Mouse (Mus musculus) MEL (cell line): Measurements from ENCODE around the gene Fam171a1. TPM values are rescaled to one million over a fixed set of nuclear protein-coding genes. Genes with fewer than 3 reads are reported as not detected.

ENCODE experiments used
- DNase-seq: peaks from one replicate; pipeline ENCODE4 v3.0.0; 2011; ENCODE audit warnings: low read depth, low spot score
- H3K27ac ChIP-seq: 2 replicates; pipeline ENCODE4 v1.5.1; 2012; ENCODE audit warnings: low read depth, mild to moderate bottlenecking, control low read depth, low read length, moderate library complexity; ENCODE audit not compliant: control insufficient read depth
- H3K27me3 ChIP-seq, 2 experiments: fragments of 150-350 bp in 1 of 2; sonication (generic) in 1 of 2; 2 replicates each; pipeline ENCODE4 v1.6.1; 2012; ENCODE audit warnings: low read length in 2 of 2, mild to moderate bottlenecking in 2 of 2, improper control_type of control experiment in 1 of 2, moderate library complexity in 1 of 2; ENCODE audit not compliant: insufficient read depth in 2 of 2, control insufficient read depth in 1 of 2
- H3K36me3 ChIP-seq, 2 experiments: 2 replicates each; pipeline ENCODE4 v1.6.1; 2012 to 2014; ENCODE audit warnings: low read length in 2 of 2, improper control_type of control experiment in 1 of 2, inconsistent platforms in 1 of 2, mild to moderate bottlenecking in 1 of 2; ENCODE audit not compliant: insufficient read depth in 2 of 2, control insufficient read depth in 1 of 2
- H3K4me1 ChIP-seq, 2 experiments: fragments of 150-350 bp in 1 of 2; sonication (generic) in 1 of 2; 2 replicates each; pipeline ENCODE4 v1.6.1; 2012; ENCODE audit warnings: low read length in 2 of 2, improper control_type of control experiment in 1 of 2, mild to moderate bottlenecking in 1 of 2; ENCODE audit not compliant: insufficient read depth in 2 of 2, control insufficient read depth in 1 of 2
- H3K4me3 ChIP-seq, 2 experiments: fragments of 150-350 bp in 1 of 2; sonication (generic) in 1 of 2; 2 replicates each; pipeline ENCODE4 v1.5.1; 2012; ENCODE audit warnings: low read depth in 2 of 2, low read length in 2 of 2, mild to moderate bottlenecking in 2 of 2, moderate library complexity in 2 of 2, control low read depth in 1 of 2, improper control_type of control experiment in 1 of 2; ENCODE audit not compliant: control insufficient read depth in 1 of 2, insufficient read depth in 1 of 2
- H3K79me2 ChIP-seq: 2 replicates; pipeline ENCODE4 v1.6.1; 2012; ENCODE audit warnings: mild to moderate bottlenecking, low read length, moderate library complexity; ENCODE audit not compliant: control insufficient read depth, poor library complexity, insufficient read depth
- H3K9ac ChIP-seq: 2 replicates; pipeline ENCODE4 v1.6.1; 2012; ENCODE audit warnings: low read depth, mild to moderate bottlenecking, control low read depth, low read length, moderate library complexity; ENCODE audit not compliant: control insufficient read depth, poor library complexity, severe bottlenecking
- H3K9me3 ChIP-seq: fragments of 150-350 bp; sonication (generic); replicated peaks from 2 replicates; pipeline ENCODE4 v1.6.1; 2012; ENCODE audit warnings: mild to moderate bottlenecking, low read length, improper control_type of control experiment, moderate library complexity; ENCODE audit not compliant: insufficient read depth
- BHLHE40 ChIP-seq: IDR thresholded peaks from 2 replicates; pipeline ENCODE4 v1.6.1; 2012; ENCODE audit warnings: low read depth, mild to moderate bottlenecking, inconsistent platforms, low read length, improper control_type of control experiment, borderline replicate concordance
- CHD1 ChIP-seq: IDR thresholded peaks from 2 replicates; pipeline ENCODE4 v1.6.1; 2012; ENCODE audit warnings: low read depth, mild to moderate bottlenecking, inconsistent platforms, low read length, improper control_type of control experiment
- CHD2 ChIP-seq: IDR thresholded peaks from 2 replicates; pipeline ENCODE4 v1.6.1; 2011; ENCODE audit warnings: low read length, improper control_type of control experiment
- ELF1 ChIP-seq: IDR thresholded peaks from 2 replicates; pipeline ENCODE4 v1.6.1; 2014; ENCODE audit warnings: low read depth, mild to moderate bottlenecking, inconsistent platforms, low read length, improper control_type of control experiment, moderate library complexity
- EP300 ChIP-seq, 2 experiments: IDR thresholded peaks; 2 replicates each; pipeline ENCODE4 v1.6.1; 2011; ENCODE audit warnings: improper control_type of control experiment in 2 of 2, low read length in 2 of 2, low read depth in 1 of 2, mild to moderate bottlenecking in 1 of 2
- ETS1 ChIP-seq: IDR thresholded peaks from 2 replicates; pipeline ENCODE4 v1.6.1; 2012; ENCODE audit warnings: low read depth, mild to moderate bottlenecking, inconsistent platforms, low read length, improper control_type of control experiment, moderate library complexity
- HCFC1 ChIP-seq: IDR thresholded peaks from 2 replicates; pipeline ENCODE4 v1.6.1; 2012; ENCODE audit warnings: low read depth, mild to moderate bottlenecking, inconsistent platforms, low read length, improper control_type of control experiment, moderate library complexity
- KAT2A ChIP-seq: conservative IDR thresholded peaks from 2 replicates; pipeline ENCODE4 v1.6.1; 2012; ENCODE audit warnings: low read depth, low read length, improper control_type of control experiment, inconsistent platforms
- MAFK ChIP-seq: IDR thresholded peaks from 2 replicates; pipeline ENCODE4 v1.6.1; 2011; ENCODE audit warnings: low read depth, mild to moderate bottlenecking, low read length, improper control_type of control experiment, borderline replicate concordance
- MAX ChIP-seq: IDR thresholded peaks from 2 replicates; pipeline ENCODE4 v1.6.1; 2011; ENCODE audit warnings: low read length, improper control_type of control experiment
- MAZ ChIP-seq: IDR thresholded peaks from 2 replicates; pipeline ENCODE4 v1.6.1; 2012; ENCODE audit warnings: low read depth, mild to moderate bottlenecking, inconsistent platforms, low read length, improper control_type of control experiment
- MYB ChIP-seq: IDR thresholded peaks from 2 replicates; pipeline ENCODE4 v1.6.1; 2011; ENCODE audit warnings: mild to moderate bottlenecking, low read depth, low read length, improper control_type of control experiment
- NELFE ChIP-seq: IDR thresholded peaks from 2 replicates; pipeline ENCODE4 v1.6.1; 2011; ENCODE audit warnings: low read depth, low read length, improper control_type of control experiment
- NRF1 ChIP-seq: IDR thresholded peaks from 2 replicates; pipeline ENCODE4 v1.6.1; 2014; ENCODE audit warnings: low read depth, mild to moderate bottlenecking, inconsistent platforms, low read length, improper control_type of control experiment, moderate library complexity; ENCODE audit not compliant: poor library complexity, insufficient read depth, severe bottlenecking
- POLR2AphosphoS2 ChIP-seq: IDR thresholded peaks from 2 replicates; pipeline ENCODE4 v1.6.1; 2011; ENCODE audit warnings: low read length, improper control_type of control experiment
- POLR2AphosphoS5 ChIP-seq: IDR thresholded peaks from 2 replicates; pipeline ENCODE4 v1.6.1; 2012; ENCODE audit warnings: low read depth, borderline replicate concordance, mild to moderate bottlenecking, inconsistent platforms, low read length, moderate library complexity, mixed read lengths
- RAD21 ChIP-seq: IDR thresholded peaks from 2 replicates; pipeline ENCODE4 v1.6.1; 2011; ENCODE audit warnings: mild to moderate bottlenecking, low read depth, low read length, improper control_type of control experiment
- RCOR1 ChIP-seq: IDR thresholded peaks from 2 replicates; pipeline ENCODE4 v1.6.1; 2012; ENCODE audit warnings: low read depth, mild to moderate bottlenecking, inconsistent platforms, low read length, improper control_type of control experiment
- SIN3A ChIP-seq: IDR thresholded peaks from 2 replicates; pipeline ENCODE4 v1.6.1; 2012; ENCODE audit warnings: low read length, improper control_type of control experiment, inconsistent platforms
- SMC3 ChIP-seq: IDR thresholded peaks from 2 replicates; pipeline ENCODE4 v1.6.1; 2011; ENCODE audit warnings: low read depth, low read length, improper control_type of control experiment
- TAL1 ChIP-seq: IDR thresholded peaks from 2 replicates; pipeline ENCODE4 v1.6.1; 2012; ENCODE audit warnings: mild to moderate bottlenecking, inconsistent platforms, low read length, moderate library complexity, mixed read lengths
- UBTF ChIP-seq: IDR thresholded peaks from 2 replicates; pipeline ENCODE4 v1.6.1; 2012; ENCODE audit warnings: low read depth, mild to moderate bottlenecking, inconsistent platforms, low read length, improper control_type of control experiment, moderate library complexity, borderline replicate concordance; ENCODE audit not compliant: insufficient read depth
- USF2 ChIP-seq, 2 experiments: IDR thresholded peaks; 2 replicates each; pipeline ENCODE4 v1.6.1; 2011 to 2012; ENCODE audit warnings: improper control_type of control experiment in 2 of 2, low read length in 2 of 2, borderline replicate concordance in 1 of 2, inconsistent platforms in 1 of 2, low read depth in 1 of 2, mild to moderate bottlenecking in 1 of 2; ENCODE audit not compliant: insufficient read depth in 1 of 2
- ZKSCAN1 ChIP-seq: IDR thresholded peaks from 2 replicates; pipeline ENCODE4 v1.6.1; 2012; ENCODE audit warnings: low read depth, mild to moderate bottlenecking, inconsistent platforms, low read length, improper control_type of control experiment, moderate library complexity
- polyA plus RNA-seq, 2 experiments: library from polyadenylated mRNA; stranded (reverse) in 1 of 2; unstranded in 1 of 2; fragments of >175 nt in 1 of 2; fragments of >200 nt in 1 of 2; gene quantifications; 2 replicates each; pipeline versions ENCODE4 v1.2.1 to v1.2.4; 2012; ENCODE audit warnings: low replicate concordance in 2 of 2, low read depth in 1 of 2; ENCODE audit not compliant: insufficient read length in 2 of 2, insufficient read depth in 1 of 2, missing spikeins in 1 of 2
- total RNA-seq: library from RNA; depleted of rRNA; stranded (reverse); fragments of 300-350 nt; gene quantifications from 2 replicates; pipeline ENCODE4 v1.2.3, GENCODE M21; 2012

Gene Fam171a1
- total and polyA plus RNA-seq, 3 experiments: not detected

GRCm38 (mm10) chr2:3150324-3150723, 36.3 kb downstream of the Fam171a1 start:
- Histone ChIP-seq H3K9me3 (no peaks in the 10 kb centered on the region), H3K36me3 (no peaks in the 10 kb centered on the region), H3K4me3 (no peak overlapping the region), H3K4me1 (no peaks in the 10 kb centered on the region; a peak in 1 of 4 replicates), H3K9ac (no peak overlapping the region), H3K27me3 (no peaks in the 10 kb centered on the region), H3K27ac (no peak overlapping the region), H3K79me2 (no peaks in the 10 kb centered on the region)
- DNase-seq: no peak
- TF ChIP-seq USF2 (IDR thresholded peaks at IDR 0.05; ENCODE audit: borderline replicate concordance in 1 of 2, insufficient read depth in 1 of 2, low read depth in 1 of 2, low read length in 2 of 2) (no peak), KAT2A (no peak), SMC3 (no peak), CHD1 (no peak), RAD21 (no peak), POLR2AphosphoS2 (no peak), SIN3A (no peak), ETS1 (no peak), ZKSCAN1 (no peak), POLR2AphosphoS5 (no peak), NELFE (no peak), MYB (no peak), HCFC1 (no peak), NRF1 (no peak), MAZ (no peak)

- Histone ChIP-seq H3K79me2 (no peaks in the 10 kb centered on the region), H3K9me3 (no peaks in the 10 kb centered on the region), H3K9ac (no peak overlapping the region), H3K4me1 (no peaks in the 10 kb centered on the region; a peak in 1 of 4 replicates), H3K27ac (no peak overlapping the region), H3K36me3 (no peaks in the 10 kb centered on the region), H3K27me3 (no peaks in the 10 kb centered on the region), H3K4me3 (no peak overlapping the region)
- TF ChIP-seq MAX: no peak
- no peak for DNase-seq
These were observed 37.3 kb downstream of the Fam171a1 start for GRCm38 (mm10) chr2:3151336-3151735.

GRCm38 (mm10) chr2:3154091-3154665, 40.2 kb downstream of the Fam171a1 start:
- Histone ChIP-seq H3K9me3 (no peaks in the 10 kb centered on the region), H3K27ac (no peak overlapping the region), H3K4me3 (no peak overlapping the region), H3K4me1 (no peaks in the 10 kb centered on the region), H3K79me2 (no peaks in the 10 kb centered on the region), H3K9ac (no peak overlapping the region), H3K36me3 (no peaks in the 10 kb centered on the region), H3K27me3 (no peaks in the 10 kb centered on the region)
- TF ChIP-seq EP300 (IDR thresholded peaks at IDR 0.05; ENCODE audit: low read depth in 1 of 2, low read length in 2 of 2) (no peak), ELF1 (no peak), MYB (no peak), SMC3 (no peak), CHD1 (no peak), TAL1 (no peak), MAZ (no peak), UBTF (no peak), USF2 (IDR thresholded peaks at IDR 0.05; ENCODE audit: borderline replicate concordance in 1 of 2, insufficient read depth in 1 of 2, low read depth in 1 of 2, low read length in 2 of 2) (no peak), RCOR1 (no peak), BHLHE40 (no peak), CHD2 (no peak), MAX (no peak), MAFK (no peak), KAT2A (no peak)
- DNase-seq: no peak
